Mouse (Mus musculus): ENCODE measurements around the gene Gm9747.

DNA sequence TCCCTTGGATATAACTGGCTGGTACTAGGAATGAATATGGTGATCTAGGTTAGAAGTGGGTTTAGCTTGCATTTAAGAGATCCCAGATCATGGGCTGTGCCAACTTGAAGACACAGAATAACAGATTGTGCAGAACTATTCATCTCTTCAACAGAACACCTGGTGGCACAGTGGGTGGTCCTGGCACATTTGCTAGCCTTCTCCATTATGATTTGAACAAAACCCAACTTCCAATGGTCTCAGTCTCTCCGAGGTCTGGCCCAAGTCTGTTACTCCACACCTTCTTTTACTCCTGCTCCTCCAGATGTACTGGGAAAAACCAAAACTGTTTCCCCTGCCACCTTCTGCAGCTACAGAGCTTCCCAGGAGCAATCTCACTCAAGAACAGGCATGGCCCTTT lies 29.4 kb downstream of the Gm9747 start:
- TF ChIP-seq RCOR1 (conservative IDR thresholded peaks at IDR 0.05; ENCODE audit: low read depth, low read length), result no peak
- no peak for TF ChIP-seq MAFK (IDR thresholded peaks at IDR 0.05; ENCODE audit: insufficient replicate concordance, low read length)
- TF ChIP-seq USF2 (conservative IDR thresholded peaks at IDR 0.05; ENCODE audit: low read depth, low read length), result no peak
- no peak for TF ChIP-seq MXI1 (IDR thresholded peaks at IDR 0.05; ENCODE audit: low read depth, low read length)
- no peak for TF ChIP-seq CTCF (conservative IDR thresholded peaks at IDR 0.05 in 1 of 2, IDR thresholded peaks at IDR 0.05 in 1 of 2; ENCODE audit: low read depth in 2 of 2, low read length in 2 of 2)
- TF ChIP-seq MAX (IDR thresholded peaks at IDR 0.05; ENCODE audit: low read length), result no peak
- no peak for TF ChIP-seq MYC (IDR thresholded peaks at IDR 0.05; ENCODE audit: low read depth, low read length)
- TF ChIP-seq POLR2AphosphoS2 (IDR thresholded peaks at IDR 0.05; ENCODE audit: low read depth, low read length), result no peak
- TF ChIP-seq POLR2A (IDR thresholded peaks at IDR 0.05; ENCODE audit: low read depth, low read length), result no peak
- TF ChIP-seq EP300 (IDR thresholded peaks at IDR 0.05; ENCODE audit: low read length), result no peak
- no peak for TF ChIP-seq USF1 (IDR thresholded peaks at IDR 0.05; ENCODE audit: low read depth, low read length)
